Mouse (Mus musculus): ENCODE results near the gene Zp3. TPM values are rescaled to one million over a fixed set of nuclear protein-coding genes. Genes with fewer than 3 reads are reported as not detected.

Zp3 gene
- polyA plus RNA-seq, 1 experiment from 2014 or later, result 0.27 TPM

GRCm38 (mm10) chr5:135946621-135947020 lies 33.3 kb upstream of the Zp3 start:
- no peaks in the 10 kb centered on the region for H3K9me3 ChIP-seq (replicated peaks)
- H3K36me3 ChIP-seq, result no peaks in the 10 kb centered on the region
- 84% methylated on average over 5 of the region's 5 CpGs for WGBS
- no peak for ATAC-seq (ENCODE audit: low FRiP score)
- H3K4me3 ChIP-seq (replicated peaks), result no peak overlapping the region
- no peaks in the 10 kb centered on the region for H3K27me3 ChIP-seq (replicated peaks)
- H3K9ac ChIP-seq (replicated peaks), result no peak overlapping the region
- no peak overlapping the region for H3K27ac ChIP-seq (replicated peaks)
- H3K4me1 ChIP-seq, result peaks cover 6% of the 10 kb centered on the region
- H3K4me2 ChIP-seq, result no peak overlapping the region

GRCm38 (mm10) chr5:135950710-135951412 lies 29.0 kb upstream of the Zp3 start:
- H3K9ac ChIP-seq (replicated peaks), result no peak overlapping the region
- no peak overlapping the region for H3K27ac ChIP-seq (replicated peaks)
- WGBS, result 83% methylated on average over 11 of the region's 11 CpGs
- peaks cover 3% of the 10 kb centered on the region for H3K4me1 ChIP-seq
- no peaks in the 10 kb centered on the region for H3K27me3 ChIP-seq (replicated peaks)
- no peaks in the 10 kb centered on the region for H3K9me3 ChIP-seq (replicated peaks)
- H3K4me3 ChIP-seq (replicated peaks), result no peak overlapping the region
- no peaks in the 10 kb centered on the region for H3K36me3 ChIP-seq
- no peak for ATAC-seq (ENCODE audit: low FRiP score)
- H3K4me2 ChIP-seq, result no peak overlapping the region

GRCm38 (mm10) chr5:135951660-135952059 lies 28.2 kb upstream of the Zp3 start:
- WGBS, result 94% methylated on average over 2 of the region's 2 CpGs
- ATAC-seq (ENCODE audit: low FRiP score), result no peak
- no peak overlapping the region for H3K4me3 ChIP-seq (replicated peaks)

GRCm38 (mm10) chr5:135952830-135953229 lies 27.1 kb upstream of the Zp3 start:
- no peak for ATAC-seq (ENCODE audit: low FRiP score)
- WGBS, result 85% methylated on average over 2 of the region's 2 CpGs

More at GRCm38 (mm10) chr5:135951660-135952059, 28.2 kb upstream of the Zp3 start:
- no peaks in the 10 kb centered on the region for H3K27me3 ChIP-seq (replicated peaks)
- no peak overlapping the region for H3K27ac ChIP-seq (replicated peaks)
- H3K9ac ChIP-seq (replicated peaks), result no peak overlapping the region
- no peaks in the 10 kb centered on the region for H3K9me3 ChIP-seq (replicated peaks)
- no peaks in the 10 kb centered on the region for H3K36me3 ChIP-seq
- no peak overlapping the region for H3K4me2 ChIP-seq
- 0 out of 2 replicates have a peak, but pooled peaks cover under 1% of the 10 kb centered on the region for H3K4me1 ChIP-seq

GRCm38 (mm10) chr5:135956300-135957206 lies 23.3 kb upstream of the Zp3 start:
- peak overlapping the region; percentile 68 for H3K4me2 ChIP-seq
- H3K9ac ChIP-seq (replicated peaks), result peak overlapping the region; percentile 30; the same call in 1 of the 2 replicates
- H3K27ac ChIP-seq (replicated peaks), result peak overlapping the region; percentile 87
- no peaks in the 10 kb centered on the region for H3K27me3 ChIP-seq (replicated peaks)
- H3K9me3 ChIP-seq (replicated peaks), result no peaks in the 10 kb centered on the region
- H3K4me3 ChIP-seq (replicated peaks), result peak overlapping the region; percentile 46
- ATAC-seq (ENCODE audit: low FRiP score), result no peak
- H3K36me3 ChIP-seq, result no peaks in the 10 kb centered on the region
- 78% methylated on average over 9 of the region's 9 CpGs for WGBS
- H3K4me1 ChIP-seq, result peaks cover 14% of the 10 kb centered on the region

More at GRCm38 (mm10) chr5:135952830-135953229, 27.1 kb upstream of the Zp3 start:
- no peak overlapping the region for H3K4me3 ChIP-seq (replicated peaks)
- H3K9me3 ChIP-seq (replicated peaks), result no peaks in the 10 kb centered on the region
- no peaks in the 10 kb centered on the region for H3K27me3 ChIP-seq (replicated peaks)
- H3K9ac ChIP-seq (replicated peaks), result no peak overlapping the region
- H3K4me1 ChIP-seq, result peaks cover 9% of the 10 kb centered on the region
- H3K36me3 ChIP-seq, result no peaks in the 10 kb centered on the region
- H3K4me2 ChIP-seq, result no peak overlapping the region
- no peak overlapping the region for H3K27ac ChIP-seq (replicated peaks)

GRCm38 (mm10) chr5:135957207-135957974 lies 22.5 kb upstream of the Zp3 start:
- Histone ChIP-seq H3K4me2 (peak overlapping the region; percentile 68), H3K36me3 (no peaks in the 10 kb centered on the region), H3K9ac (replicated peaks) (peak overlapping the region; percentile 30; the same call in 1 of the 2 replicates), H3K4me1 (peaks cover 19% of the 10 kb centered on the region), H3K27ac (replicated peaks) (peak overlapping the region; percentile 87), H3K9me3 (replicated peaks) (no peaks in the 10 kb centered on the region), H3K27me3 (replicated peaks) (no peaks in the 10 kb centered on the region), H3K4me3 (replicated peaks) (peak overlapping the region; percentile 46)
- 8% methylated on average over 28 of the region's 28 CpGs for WGBS
- peak; percentile 77 for ATAC-seq (ENCODE audit: low FRiP score)

- no peak for ATAC-seq (ENCODE audit: low FRiP score)
- Histone ChIP-seq H3K4me1 (peaks cover 24% of the 10 kb centered on the region), H3K27ac (replicated peaks) (peak overlapping the region; percentile 87), H3K4me2 (peak overlapping the region; percentile 68; the same call in 1 of the 2 replicates), H3K27me3 (replicated peaks) (no peaks in the 10 kb centered on the region), H3K36me3 (no peaks in the 10 kb centered on the region), H3K4me3 (replicated peaks) (0 out of 2 replicates have a peak overlapping the region, but pooled peaks have one; percentile 46), H3K9ac (replicated peaks) (0 out of 2 replicates have a peak overlapping the region, but pooled peaks have one; percentile 20), H3K9me3 (replicated peaks) (no peaks in the 10 kb centered on the region)
- WGBS, result 90% methylated on average over 4 of the region's 4 CpGs
Measured at GRCm38 (mm10) chr5:135958367-135958766, 21.5 kb upstream of the Zp3 start.

- H3K27me3 ChIP-seq (replicated peaks), result no peaks in the 10 kb centered on the region
- no peak overlapping the region for H3K4me2 ChIP-seq
- H3K9me3 ChIP-seq (replicated peaks), result no peaks in the 10 kb centered on the region
- ATAC-seq (ENCODE audit: low FRiP score), result no peak
- 90% methylated on average over 7 of the region's 7 CpGs for WGBS
- H3K4me3 ChIP-seq (replicated peaks), result no peak overlapping the region
- H3K27ac ChIP-seq (replicated peaks), result no peak overlapping the region
- no peak overlapping the region for H3K9ac ChIP-seq (replicated peaks)
- peaks cover 25% of the 10 kb centered on the region for H3K4me1 ChIP-seq
- no peaks in the 10 kb centered on the region for H3K36me3 ChIP-seq
Measured at GRCm38 (mm10) chr5:135959911-135960310, 20.0 kb upstream of the Zp3 start.

GRCm38 (mm10) chr5:135960909-135961635 lies 18.8 kb upstream of the Zp3 start:
- H3K4me1 ChIP-seq, result peaks cover 29% of the 10 kb centered on the region
- no peaks in the 10 kb centered on the region for H3K36me3 ChIP-seq
- no peaks in the 10 kb centered on the region for H3K27me3 ChIP-seq (replicated peaks)
- no peak for ATAC-seq (ENCODE audit: low FRiP score)
- peak overlapping the region; percentile 94; the same call in 1 of the 2 replicates for H3K4me2 ChIP-seq
- WGBS, result 97% methylated on average over 15 of the region's 15 CpGs
- peak overlapping the region; percentile 98 for H3K27ac ChIP-seq (replicated peaks)
- H3K9me3 ChIP-seq (replicated peaks), result no peaks in the 10 kb centered on the region
- 0 out of 2 replicates have a peak overlapping the region, but pooled peaks have one; percentile 57 for H3K4me3 ChIP-seq (replicated peaks)
- no peak overlapping the region for H3K9ac ChIP-seq (replicated peaks)

GRCm38 (mm10) chr5:135962125-135962491 lies 17.8 kb upstream of the Zp3 start:
- Histone ChIP-seq H3K9me3 (replicated peaks) (no peaks in the 10 kb centered on the region), H3K9ac (replicated peaks) (peak overlapping the region; percentile 45), H3K27me3 (replicated peaks) (no peaks in the 10 kb centered on the region), H3K4me2 (peak overlapping the region; percentile 94), H3K36me3 (no peaks in the 10 kb centered on the region), H3K27ac (replicated peaks) (peak overlapping the region; percentile 98), H3K4me3 (replicated peaks) (peak overlapping the region; percentile 57), H3K4me1 (peaks cover 24% of the 10 kb centered on the region)
- 1% methylated on average over 11 of the region's 11 CpGs for WGBS
- no peak for ATAC-seq (ENCODE audit: low FRiP score)

All from neural tube, embryonic 15.5 days (tissue).